ENCODE assay signal across 33 mouse cellular contexts in the genomic region with DNA sequence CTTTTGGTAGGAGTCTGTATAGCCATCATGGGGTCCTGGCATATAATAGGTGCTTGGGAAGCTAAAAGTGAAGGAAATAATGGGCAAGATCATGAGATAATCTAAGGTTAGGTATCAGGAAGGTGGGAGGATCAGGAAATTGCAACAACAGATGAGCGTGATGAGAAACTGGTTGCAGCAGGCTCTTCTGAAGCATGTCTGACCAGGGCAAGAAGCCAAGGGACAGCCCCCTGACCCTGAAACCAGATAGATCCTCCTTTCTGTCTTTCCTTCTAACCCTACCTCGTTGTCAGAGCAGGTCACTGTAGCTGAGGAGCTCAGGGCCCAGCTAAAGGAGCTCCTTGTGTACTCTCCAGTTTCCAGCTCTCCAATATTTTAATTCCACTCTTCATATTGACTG.
"Had no signal": no experiment of that assay in that cellular context is flagged by ENCODE, and none has a peak within 500 bp of the region (broad histone marks: within the 10 kb centered on the region; RNA-seq: fewer than 3 reads in every experiment).

No protein-coding gene starts in this region.

- ATAC-seq: hindbrain, embryonic 16.5 days; hindbrain, postnatal 0 days; inflammation-experienced regulatory T-cells, adult 6 months; intestine, embryonic 15.5 days; intestine, embryonic 16.5 days; intestine, postnatal 0 days had no signal

- H3K4me3 ChIP-seq: heart, embryonic 13.5 days; heart, embryonic 15.5 days; hindbrain, embryonic 10.5 days; hindbrain, embryonic 12.5 days; hindbrain, embryonic 13.5 days; hindbrain, embryonic 15.5 days; intestine, embryonic 15.5 days; kidney, embryonic 15.5 days; layer of hippocampus, adult 2 months; left cerebral cortex, adult 2 months had no signal

- DNase-seq: heart, postnatal 10 days; heart, postnatal 14 days; heart, postnatal 36 days; heart, postnatal 4 days; kidney, adult 11 months; kidney, adult 18-20 months; kidney, adult 2 months; kidney, adult 8-10 months; kidney, postnatal 10 days; kidney, postnatal 14 days; kidney, postnatal 25 days; kidney, postnatal 36 days; kidney, postnatal 4 days; layer of hippocampus, adult 9-11 months; layer of hippocampus, postnatal 36 days had no signal

- H3K9ac ChIP-seq: heart, embryonic 13.5 days; heart, embryonic 15.5 days; hindbrain, embryonic 12.5 days; hindbrain, embryonic 13.5 days; hindbrain, embryonic 14.5 days; hindbrain, embryonic 15.5 days; intestine, embryonic 15.5 days; kidney, embryonic 15.5 days had no signal

- H3K27me3 ChIP-seq: heart, embryonic 13.5 days; heart, embryonic 15.5 days; hindbrain, embryonic 12.5 days; hindbrain, embryonic 13.5 days; hindbrain, embryonic 15.5 days; intestine, embryonic 15.5 days; kidney, embryonic 15.5 days had no signal

- H3K36me3 ChIP-seq: heart, embryonic 13.5 days; heart, embryonic 15.5 days; hindbrain, embryonic 10.5 days; hindbrain, embryonic 12.5 days; hindbrain, embryonic 13.5 days; hindbrain, embryonic 15.5 days; intestine, embryonic 15.5 days; kidney, embryonic 15.5 days had no signal

- H3K27ac ChIP-seq: heart, embryonic 13.5 days; heart, embryonic 15.5 days; hindbrain, embryonic 10.5 days; hindbrain, embryonic 12.5 days; hindbrain, embryonic 13.5 days; hindbrain, embryonic 14.5 days; hindbrain, embryonic 15.5 days; hindbrain, postnatal 0 days; intestine, embryonic 15.5 days; kidney, embryonic 15.5 days; kidney, postnatal 0 days; layer of hippocampus, adult 2 months; left cerebral cortex, adult 2 months had no signal

- H3K9me3 ChIP-seq: heart, embryonic 15.5 days; hindbrain, embryonic 12.5 days; hindbrain, embryonic 15.5 days; intestine, embryonic 15.5 days; kidney, embryonic 15.5 days had no signal

- H3K4me1 ChIP-seq: heart, embryonic 13.5 days; heart, embryonic 15.5 days; hindbrain, embryonic 10.5 days; hindbrain, embryonic 12.5 days; hindbrain, embryonic 13.5 days; hindbrain, embryonic 15.5 days; intestine, embryonic 15.5 days; kidney, embryonic 15.5 days had no signal

- H3K4me2 ChIP-seq: heart, embryonic 11.5 days; heart, embryonic 13.5 days; heart, embryonic 15.5 days; hindbrain, embryonic 12.5 days; hindbrain, embryonic 13.5 days; hindbrain, embryonic 14.5 days; hindbrain, embryonic 15.5 days; intestine, embryonic 15.5 days; kidney, embryonic 15.5 days had no signal
